Mouse (Mus musculus) myocyte (in vitro differentiated cells): ENCODE results near the gene Akt2.

Experiments used
- CEBPB ChIP-seq: IDR thresholded peaks from 2 replicates; pipeline ENCODE4 v1.6.1; 2011; ENCODE audit warnings: mild to moderate bottlenecking, moderate library complexity; ENCODE audit not compliant: poor library complexity, insufficient read depth, severe bottlenecking
- E2F4 ChIP-seq: IDR thresholded peaks from one replicate; pipeline ENCODE4 v1.6.1; 2011; ENCODE audit warnings: mild to moderate bottlenecking, control low read depth, moderate library complexity; ENCODE audit not compliant: insufficient read depth
- MAX ChIP-seq: IDR thresholded peaks from one replicate; pipeline ENCODE4 v1.6.1; 2011; ENCODE audit warnings: low read depth, mild to moderate bottlenecking, control low read depth
- MYOD1 ChIP-seq, 3 experiments: IDR thresholded peaks; one replicate each; pipeline ENCODE4 v1.6.1; 2011; ENCODE audit warnings: control low read depth in 2 of 3, low read depth in 2 of 3, mild to moderate bottlenecking in 2 of 3, moderate library complexity in 1 of 3; ENCODE audit not compliant: insufficient read length in 2 of 3, control insufficient read depth in 1 of 3
- MYOG ChIP-seq, 3 experiments: IDR thresholded peaks; one replicate each; pipeline ENCODE4 v1.6.1; 2011; ENCODE audit warnings: control low read depth in 2 of 3, low read depth in 2 of 3, mild to moderate bottlenecking in 2 of 3; ENCODE audit not compliant: insufficient read length in 2 of 3, control insufficient read depth in 1 of 3, insufficient read depth in 1 of 3
- POLR2A ChIP-seq: IDR thresholded peaks from one replicate; pipeline ENCODE4 v1.6.1; 2011; ENCODE audit warnings: low read depth, mild to moderate bottlenecking, control low read depth, moderate library complexity; ENCODE audit not compliant: insufficient read length
- POLR2AphosphoS2 ChIP-seq: IDR thresholded peaks from one replicate; pipeline ENCODE4 v1.6.1; 2011; ENCODE audit warnings: low read depth, control low read depth; ENCODE audit not compliant: insufficient read length
- SRF ChIP-seq: IDR thresholded peaks from one replicate; pipeline ENCODE4 v1.6.1; 2011; ENCODE audit warnings: low read depth; ENCODE audit not compliant: control insufficient read depth, insufficient read length
- TCF12 ChIP-seq: IDR thresholded peaks from one replicate; pipeline ENCODE4 v1.6.1; 2011; ENCODE audit warnings: mild to moderate bottlenecking, control low read depth; ENCODE audit not compliant: poor library complexity, insufficient read depth, severe bottlenecking
- TCF3 ChIP-seq: IDR thresholded peaks from one replicate; pipeline ENCODE4 v1.6.1; 2011; ENCODE audit warnings: low read depth, control low read depth; ENCODE audit not compliant: insufficient read length
- USF1 ChIP-seq: IDR thresholded peaks from one replicate; pipeline ENCODE4 v1.6.1; 2011; ENCODE audit warnings: low read depth, mild to moderate bottlenecking, control low read depth, moderate library complexity

GRCm38 (mm10) chr7:27653681-27654437, 62.5 kb downstream of the Akt2 start, which contains the start of gene Ttc9b:
- no peak for TF ChIP-seq MYOD1 (IDR thresholded peaks at IDR 0.05; ENCODE audit: control insufficient read depth in 1 of 3, insufficient read length in 2 of 3, low read depth in 2 of 3)
- TF ChIP-seq E2F4, result no peak
- no peak for TF ChIP-seq POLR2AphosphoS2
- TF ChIP-seq MAX, result no peak
- TF ChIP-seq USF1, result no peak
- TF ChIP-seq POLR2A, result no peak
- TF ChIP-seq TCF12, result no peak
- TF ChIP-seq TCF3, result no peak
- TF ChIP-seq CEBPB, result no peak
- no peak for TF ChIP-seq SRF
- TF ChIP-seq MYOG (IDR thresholded peaks at IDR 0.05; ENCODE audit: control insufficient read depth in 1 of 3, insufficient read depth in 1 of 3, insufficient read length in 2 of 3, low read depth in 2 of 3), result no peak
